Mouse (Mus musculus) limb, embryonic 14.5 days (tissue): ENCODE results near the gene Gpx5. TPM values are rescaled to one million over a fixed set of nuclear protein-coding genes. Genes with fewer than 3 reads are reported as not detected.
A peak's percentile ranks its signal among the peaks of the same experiment; 100 is the strongest.

Experiments
- ATAC-seq: fragments of 200-750 bp; cut with Nextera tagmentation; 2 replicates; pipeline ENCODE4 v1.8.0; 2017; ENCODE audit warnings: low read depth, moderate number of reproducible peaks, moderate TSS enrichment; ENCODE audit not compliant: low FRiP score
- DNase-seq: peaks from one replicate; pipeline ENCODE4 v3.0.0-alpha.2; 2015; ENCODE audit warnings: low spot score
- H3K27ac ChIP-seq: fragments of 300-500 bp; sonication (generic); replicated peaks from 2 replicates; pipeline ENCODE4 v1.5.1; 2014; ENCODE audit warnings: low read depth, mild to moderate bottlenecking, low read length, moderate library complexity, mixed read lengths
- H3K27me3 ChIP-seq: fragments of 300-500 bp; sonication (generic); 2 replicates; pipeline ENCODE4 v1.6.1; 2014; ENCODE audit warnings: low read length, mixed read lengths; ENCODE audit not compliant: control insufficient read depth, insufficient read depth
- H3K36me3 ChIP-seq: fragments of 300-500 bp; sonication (generic); 2 replicates; pipeline ENCODE4 v1.6.1; 2014; ENCODE audit warnings: mild to moderate bottlenecking, low read length, moderate library complexity, mixed read lengths; ENCODE audit not compliant: control insufficient read depth, insufficient read depth
- H3K4me1 ChIP-seq: fragments of 300-500 bp; sonication (generic); 2 replicates; pipeline ENCODE4 v1.6.1; 2014; ENCODE audit warnings: antibody characterized with exemption, low read length, mixed read lengths; ENCODE audit not compliant: control insufficient read depth, insufficient read depth
- H3K4me2 ChIP-seq: fragments of 300-500 bp; sonication (generic); replicated peaks from 2 replicates; pipeline ENCODE4 v1.6.1; 2014; ENCODE audit warnings: low read depth, mild to moderate bottlenecking, low read length, moderate library complexity; ENCODE audit not compliant: severe bottlenecking
- H3K4me3 ChIP-seq: fragments of 300-500 bp; sonication (generic); replicated peaks from 2 replicates; pipeline ENCODE4 v1.5.1; 2014; ENCODE audit warnings: low read length
- H3K9ac ChIP-seq: fragments of 300-500 bp; sonication (generic); 2 replicates; pipeline ENCODE4 v1.6.1; 2014; ENCODE audit warnings: mild to moderate bottlenecking, low read depth, low read length, moderate library complexity; ENCODE audit not compliant: severe bottlenecking
- H3K9me3 ChIP-seq: fragments of 300-500 bp; sonication (generic); 2 replicates; pipeline ENCODE4 v1.6.1; 2016; ENCODE audit warnings: low read length; ENCODE audit not compliant: control insufficient read depth
- POLR2A ChIP-seq: fragments of 200-500 bp; IDR thresholded peaks from 2 replicates; pipeline ENCODE4 v1.8.0; 2012; ENCODE audit warnings: inconsistent platforms, mild to moderate bottlenecking, moderate library complexity, borderline replicate concordance; ENCODE audit not compliant: insufficient read depth, insufficient read length; ENCODE audit errors: extremely low read depth
- WGBS: fragments of 180-500 bp; shearing (Covaris S2); extraction: QIAGEN DNeasy Blood & Tissue Kit; methylation state at CpG from one replicate; pipeline ENCODE4 v1.1.7; 2014; 5-methylcytosine and 5-hydroxymethylcytosine counted together
- polyA plus RNA-seq, 2 experiments: library from polyadenylated mRNA; depleted of rRNA in 1 of 2; stranded (reverse) in 1 of 2; unstranded in 1 of 2; fragments of >200 nt; fragmentation: Nextera tagmentation in 1 of 2; extraction: Ambion mirVana in 1 of 2; gene quantifications; 2 replicates each; pipeline versions ENCODE4 v1.2.1 to v1.2.3; 2012 to 2014

Gpx5 gene
- polyA plus RNA-seq, 2 experiments, result 0.05 TPM; not detected in 1

DNA sequence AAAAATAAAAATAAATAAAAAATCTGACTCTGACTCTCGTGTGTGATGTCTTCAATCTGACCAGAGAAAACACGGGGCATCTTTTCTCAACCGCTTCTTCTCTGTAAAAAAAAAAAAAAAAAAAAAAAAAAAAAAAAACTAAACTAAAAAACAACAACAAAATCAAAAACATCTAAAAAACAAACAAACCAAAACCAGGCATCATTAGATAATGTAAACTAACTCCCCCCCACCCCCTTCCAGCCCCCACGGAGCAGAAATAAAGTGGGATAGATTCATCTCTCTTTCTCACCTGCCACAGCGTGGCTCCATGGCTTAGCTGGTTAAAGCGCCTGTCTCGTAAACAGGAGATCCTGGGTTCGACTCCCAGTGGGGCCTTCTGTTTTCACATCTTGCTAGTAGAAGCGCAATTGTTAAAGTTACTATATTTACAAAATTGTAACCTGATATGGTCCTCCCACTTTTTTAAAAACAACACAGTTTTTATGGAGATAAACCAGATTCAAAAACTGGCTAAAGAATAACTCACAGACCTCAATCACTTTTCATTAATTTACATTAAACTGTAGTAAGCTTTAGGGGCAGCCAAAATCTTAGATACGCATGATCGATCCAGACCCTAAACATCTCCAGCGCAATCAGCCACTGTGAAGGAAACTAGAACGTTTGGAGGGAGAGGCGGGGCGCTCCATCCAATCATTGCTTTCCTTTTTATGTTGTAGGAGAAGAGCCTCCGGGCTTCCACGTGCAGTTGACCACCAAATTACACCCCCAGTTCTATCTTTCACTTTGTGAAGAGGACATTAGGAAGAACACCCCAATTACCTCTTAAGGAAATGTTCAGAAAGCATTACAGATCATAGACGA is 30.2 kb upstream of the Gpx5 start:
- Histone ChIP-seq H3K4me3 (peak overlapping the region; percentile 28), H3K27ac (no peak overlapping the region), H3K36me3 (no peaks in the 10 kb centered on the region), H3K9me3 (no peaks in the 10 kb centered on the region), H3K9ac (0 out of 2 replicates have a peak overlapping the region, but pooled peaks have one; percentile 25), H3K4me1 (peaks cover 2% of the 10 kb centered on the region; the same call in 1 of the 2 replicates), H3K4me2 (peak overlapping the region; percentile 41), H3K27me3 (no peaks in the 10 kb centered on the region)
- TF ChIP-seq POLR2A, result no peak
- WGBS, result 18% methylated on average over 18 of the region's 18 CpGs
- ATAC-seq (no peak), DNase-seq (peak; percentile 27)

DNA sequence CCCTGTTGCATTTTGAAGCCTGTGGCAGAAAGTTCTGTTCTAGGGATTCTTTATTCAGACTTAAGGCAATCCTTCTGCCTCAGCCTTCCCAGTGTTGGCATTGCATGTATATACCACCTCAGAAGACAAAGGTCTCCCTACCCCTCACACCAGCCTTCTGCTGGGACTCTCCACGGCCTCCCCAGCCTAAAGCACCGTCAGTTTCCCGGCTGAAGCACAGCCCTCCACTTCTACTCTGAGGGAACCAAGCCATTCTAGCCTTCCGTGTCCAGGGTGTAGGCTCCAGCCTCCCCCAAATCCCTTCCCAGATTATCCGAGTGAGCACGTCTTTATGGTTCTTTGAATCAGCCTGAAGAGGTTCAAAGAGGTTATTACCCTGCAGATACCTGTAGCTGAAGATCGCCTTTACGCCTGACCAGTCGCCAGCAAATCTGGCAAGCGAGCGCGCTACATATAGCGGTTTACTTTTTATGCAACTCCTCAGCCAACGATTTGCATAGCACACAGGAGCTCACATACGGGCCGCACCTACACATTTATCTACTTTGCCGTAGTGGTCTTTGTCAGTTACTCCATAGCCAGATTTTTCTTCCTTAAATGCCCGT is 29.5 kb upstream of the Gpx5 start:
- no peak for ATAC-seq

DNA sequence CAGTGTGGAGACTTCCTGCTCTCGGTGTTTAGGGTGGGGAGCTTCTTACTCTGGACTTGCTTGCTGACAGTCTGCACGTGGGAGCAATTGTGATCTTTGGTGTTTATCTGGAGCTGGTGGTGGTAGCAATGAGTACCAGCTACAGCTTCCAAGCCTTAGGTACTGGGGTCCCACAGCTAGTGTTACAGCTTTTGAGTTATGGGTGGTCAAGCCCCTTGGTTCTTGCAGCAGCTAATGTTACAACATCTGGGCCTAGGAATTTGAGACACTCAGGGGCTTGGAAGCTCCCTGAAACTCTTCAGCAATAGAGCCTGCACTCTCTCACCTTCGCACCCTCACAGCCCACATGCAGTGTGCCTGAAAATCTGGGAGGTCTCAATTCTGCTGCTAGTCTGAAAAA is 27.7 kb upstream of the Gpx5 start:
- Histone ChIP-seq H3K36me3 (no peaks in the 10 kb centered on the region), H3K4me2 (no peak overlapping the region), H3K27me3 (no peaks in the 10 kb centered on the region), H3K9me3 (no peaks in the 10 kb centered on the region), H3K4me3 (no peak overlapping the region), H3K27ac (no peak overlapping the region), H3K9ac (no peak overlapping the region), H3K4me1 (no peaks in the 10 kb centered on the region)
- DNase-seq (no peak), ATAC-seq (no peak)
- TF ChIP-seq POLR2A, result no peak
- 68% methylated on average over 3 of the region's 3 CpGs for WGBS

More for the DNA sequence above, 29.5 kb upstream of the Gpx5 start:
- no peaks in the 10 kb centered on the region for H3K36me3 ChIP-seq
- H3K27me3 ChIP-seq, result no peaks in the 10 kb centered on the region
- no peaks in the 10 kb centered on the region for H3K9me3 ChIP-seq
- peak; percentile 6 for DNase-seq
- H3K4me1 ChIP-seq, result no peaks in the 10 kb centered on the region
- peak overlapping the region; percentile 28 for H3K4me3 ChIP-seq
- TF ChIP-seq POLR2A, result no peak
- WGBS, result 5% methylated on average over 18 of the region's 18 CpGs
- H3K4me2 ChIP-seq, result peak overlapping the region; percentile 41
- H3K27ac ChIP-seq, result no peak overlapping the region
- peak overlapping the region; percentile 25; the same call in 1 of the 2 replicates for H3K9ac ChIP-seq

DNA sequence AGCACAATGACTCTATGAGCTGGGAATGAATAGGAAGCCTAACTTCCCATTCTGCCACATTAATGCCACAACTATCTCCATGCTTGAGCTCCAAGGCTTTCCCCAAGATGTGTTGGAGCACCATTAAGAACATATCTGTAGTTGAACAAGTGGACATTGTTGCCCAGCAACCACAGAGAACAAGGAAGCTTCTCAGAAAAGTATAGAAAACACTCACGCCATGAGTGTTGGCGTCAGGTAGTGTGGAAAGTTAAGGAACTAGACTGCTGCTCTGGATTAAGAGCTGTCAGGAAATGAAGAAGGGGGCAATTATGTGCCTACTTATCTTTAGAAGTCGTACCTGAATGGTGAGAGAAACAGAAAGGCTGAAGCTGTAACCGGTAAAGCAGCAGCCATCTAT is 21.4 kb upstream of the Gpx5 start:
- no peak for TF ChIP-seq POLR2A
- H3K27ac ChIP-seq, result no peak overlapping the region
- H3K27me3 ChIP-seq, result no peaks in the 10 kb centered on the region
- H3K9ac ChIP-seq, result no peak overlapping the region
- ATAC-seq (no peak), DNase-seq (no peak)
- no peak overlapping the region for H3K4me3 ChIP-seq
- no peaks in the 10 kb centered on the region for H3K4me1 ChIP-seq
- no peak overlapping the region for H3K4me2 ChIP-seq
- WGBS, result 78% methylated on average over 4 of the region's 4 CpGs
- no peaks in the 10 kb centered on the region for H3K9me3 ChIP-seq
- no peaks in the 10 kb centered on the region for H3K36me3 ChIP-seq

DNA sequence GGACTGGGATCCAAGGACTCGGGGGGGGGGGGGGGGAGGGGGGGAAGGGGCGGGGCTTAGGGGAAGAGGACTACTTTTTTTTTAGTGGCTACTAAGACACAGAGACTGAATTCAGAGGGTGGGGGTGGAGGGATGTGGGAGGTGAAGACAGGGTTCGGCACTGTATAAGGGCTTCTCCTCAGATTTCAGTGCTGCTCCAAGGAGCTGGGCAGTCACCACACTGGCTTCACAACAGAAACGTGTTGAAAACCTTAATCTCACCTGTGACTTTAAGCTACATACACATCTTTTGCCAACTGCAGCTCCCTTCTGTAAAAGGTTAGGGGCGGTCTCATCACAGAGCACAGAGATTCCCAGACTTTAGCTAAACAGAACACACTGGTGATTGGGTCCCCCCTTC is 20.3 kb upstream of the Gpx5 start:
- H3K4me1 ChIP-seq, result no peaks in the 10 kb centered on the region
- no peaks in the 10 kb centered on the region for H3K9me3 ChIP-seq
- no peaks in the 10 kb centered on the region for H3K36me3 ChIP-seq
- TF ChIP-seq POLR2A, result no peak
- H3K4me2 ChIP-seq, result no peak overlapping the region
- no peak overlapping the region for H3K27ac ChIP-seq
- ATAC-seq, result no peak
- no peak for DNase-seq
- no peak overlapping the region for H3K4me3 ChIP-seq
- H3K27me3 ChIP-seq, result no peaks in the 10 kb centered on the region
- H3K9ac ChIP-seq, result no peak overlapping the region
- WGBS, result 45% methylated on average over 4 of the region's 5 CpGs
